Mouse (Mus musculus) c-Kit-negative CD71-positive TER-119-positive erythroid progenitor cells, embryonic 14.5 days (primary cell): ENCODE data around the gene Col25a1.

Source experiments
- DNase-seq: peaks from one replicate; pipeline ENCODE4 v3.0.0-alpha.2; 2013; ENCODE audit warnings: low read depth, low spot score

Col25a1 gene

DNA sequence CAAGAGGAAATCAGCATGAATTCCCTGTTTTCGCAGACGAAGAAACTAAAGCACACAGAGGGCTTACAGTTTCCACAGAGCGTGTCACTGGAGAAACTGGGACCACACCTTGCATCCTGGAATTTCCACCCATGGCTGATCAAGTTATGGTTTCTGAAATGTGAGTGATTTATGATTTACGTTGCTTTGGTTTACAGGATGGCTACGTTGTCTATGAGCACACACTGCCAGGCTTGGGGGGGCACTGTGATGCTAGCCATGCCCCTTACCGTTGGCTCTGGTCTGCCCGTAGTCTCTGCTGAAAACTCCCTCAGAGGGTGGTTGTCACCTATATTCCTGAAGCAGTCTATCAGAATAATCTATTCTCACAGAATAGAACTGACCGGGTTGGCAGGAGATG lies at the start of gene Col25a1:
Gene Col25a1, plus strand, starts transcription at position 301 of the 400 bp plus-strand sequence.
- DNase-seq, result no peak

DNA sequence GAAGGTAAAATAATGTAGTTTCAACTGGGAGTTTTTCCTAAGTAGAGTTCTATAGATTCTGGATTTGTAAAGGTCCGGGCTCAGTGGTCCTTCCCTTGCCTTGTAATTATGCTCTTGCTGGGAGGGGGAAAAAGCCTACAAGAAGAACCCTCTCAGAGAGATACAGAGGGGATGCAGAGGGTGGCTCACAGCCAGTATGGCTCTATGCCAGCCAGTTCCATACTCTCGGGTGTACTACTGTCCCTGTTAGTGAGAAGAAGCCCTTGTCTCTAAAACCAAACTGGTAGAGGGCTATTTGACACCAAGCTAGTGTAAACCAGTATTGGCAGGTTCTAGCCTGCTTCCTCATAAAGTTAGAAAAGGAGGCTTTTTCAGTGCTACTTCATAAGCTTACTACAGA lies 48.0 kb upstream of the Col25a1 start:
- DNase-seq, result no peak

DNA sequence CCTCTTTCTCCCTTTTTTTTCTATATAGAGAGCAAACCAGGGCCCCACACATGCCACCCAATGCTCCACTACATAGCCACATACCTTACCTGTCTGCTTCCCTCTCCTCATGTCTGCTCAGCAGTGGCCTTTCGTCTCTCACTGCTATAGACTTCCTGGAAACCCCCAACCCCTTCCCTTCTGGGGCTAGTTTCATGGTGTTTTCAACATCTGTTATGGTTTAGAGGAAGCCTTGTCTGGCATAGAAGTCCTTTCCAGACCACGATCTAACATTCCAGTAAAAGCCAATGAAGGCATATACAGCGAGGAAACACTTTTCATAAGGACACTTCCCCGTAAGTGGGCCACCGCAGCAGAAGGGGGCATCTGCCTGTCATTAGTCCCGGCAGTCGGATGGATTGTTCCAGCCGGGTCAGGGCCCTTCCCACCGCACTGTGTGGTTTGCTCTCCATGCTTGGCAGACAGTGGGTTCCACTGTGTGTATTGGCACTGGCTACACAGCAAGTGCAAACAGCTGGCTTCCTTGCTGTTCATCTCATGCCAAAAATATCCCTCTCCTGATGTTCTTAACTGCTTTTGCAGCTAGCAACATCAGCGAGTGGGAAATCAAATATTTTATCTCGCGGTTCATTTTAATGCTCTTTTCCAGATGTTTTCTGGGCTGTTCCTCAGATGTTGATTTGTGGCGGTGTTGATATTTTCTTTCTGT lies 44.8 kb upstream of the Col25a1 start:
- DNase-seq, result no peak

DNA sequence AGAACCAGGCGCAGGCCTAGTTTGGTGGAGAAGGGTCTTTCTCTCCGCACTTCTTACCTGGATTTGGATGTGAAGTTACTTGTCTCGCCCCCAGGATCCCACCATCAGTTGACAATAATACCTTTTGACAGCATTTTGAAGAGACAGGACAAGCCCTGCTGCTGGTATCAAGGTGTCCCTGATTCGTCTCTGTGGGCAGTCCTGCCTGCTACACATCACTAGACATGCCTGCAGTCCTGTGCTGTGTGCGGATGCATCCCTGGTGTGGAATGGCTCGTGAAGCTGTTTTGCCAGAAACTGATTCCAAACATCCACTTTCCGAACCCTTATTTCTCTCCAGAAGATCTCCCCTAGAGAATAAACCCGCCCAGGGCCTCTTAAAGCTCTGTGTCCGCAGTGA lies 43.8 kb upstream of the Col25a1 start:
- no peak for DNase-seq

DNA sequence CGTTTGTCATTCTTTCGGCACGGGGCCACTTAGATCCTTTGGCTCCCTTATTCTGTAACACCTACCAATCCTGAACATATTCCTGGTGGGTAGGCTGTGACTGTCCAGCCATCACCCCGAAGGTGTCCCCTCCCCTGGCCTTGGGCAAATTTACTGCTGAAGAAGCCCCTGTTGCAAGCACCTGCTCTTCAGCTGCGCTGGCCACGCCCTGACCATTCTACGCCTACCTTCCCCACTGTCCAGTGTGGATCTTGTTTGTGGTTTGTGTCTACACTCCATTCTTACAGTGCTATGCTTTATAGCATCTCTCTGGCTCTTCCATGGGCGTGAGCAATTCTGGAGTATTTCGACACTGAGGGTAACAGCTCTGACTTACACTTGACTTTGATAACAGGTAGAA lies 42.6 kb upstream of the Col25a1 start:
- no peak for DNase-seq

DNA sequence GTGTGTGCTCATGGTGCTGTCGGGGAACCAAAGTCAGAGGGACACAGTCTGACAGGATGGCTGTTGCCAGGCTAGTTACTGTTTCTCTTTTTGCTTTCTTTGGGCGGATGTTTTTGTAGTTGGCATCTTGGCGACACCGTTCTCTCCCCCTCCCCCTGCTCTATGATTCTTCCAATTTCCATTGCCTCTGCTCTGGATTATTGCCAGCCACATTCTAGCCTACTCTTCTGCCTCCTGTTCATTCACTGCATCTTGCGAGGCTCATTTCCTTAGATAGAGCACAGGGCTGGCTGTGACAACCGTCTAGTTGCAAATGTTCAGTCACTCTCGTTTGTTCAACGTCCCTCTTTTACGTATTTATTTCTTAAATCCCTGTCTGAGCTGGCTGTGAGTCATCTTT lies 40.8 kb upstream of the Col25a1 start:
- DNase-seq, result no peak

DNA sequence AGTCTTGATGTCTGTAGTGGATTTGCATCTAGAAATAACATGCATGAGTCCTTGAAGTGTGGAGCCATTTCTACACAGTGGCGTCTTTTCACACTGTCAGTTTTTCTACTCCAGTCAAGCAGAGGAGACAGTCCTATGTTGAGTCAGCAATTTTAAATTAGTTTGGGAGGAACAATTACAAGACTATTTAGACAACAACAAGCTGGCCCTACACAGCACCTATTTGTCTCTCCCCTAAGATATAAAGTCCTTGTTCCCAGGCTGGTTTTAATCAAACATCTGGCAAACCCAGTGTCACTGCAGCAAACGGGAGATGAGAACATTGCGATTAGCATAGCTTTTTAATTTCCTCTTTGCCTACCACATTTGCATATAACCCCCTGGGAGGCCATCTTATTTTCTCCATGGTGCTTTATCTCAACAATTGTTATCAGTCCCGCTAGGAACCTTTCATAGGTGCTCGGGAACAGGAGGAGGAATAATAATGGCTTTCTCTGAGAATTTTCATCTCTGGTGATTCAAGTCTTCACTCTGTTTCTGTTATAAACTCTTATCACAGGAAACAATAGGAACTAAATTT lies 37.1 kb upstream of the Col25a1 start:
- DNase-seq, result no peak

DNA sequence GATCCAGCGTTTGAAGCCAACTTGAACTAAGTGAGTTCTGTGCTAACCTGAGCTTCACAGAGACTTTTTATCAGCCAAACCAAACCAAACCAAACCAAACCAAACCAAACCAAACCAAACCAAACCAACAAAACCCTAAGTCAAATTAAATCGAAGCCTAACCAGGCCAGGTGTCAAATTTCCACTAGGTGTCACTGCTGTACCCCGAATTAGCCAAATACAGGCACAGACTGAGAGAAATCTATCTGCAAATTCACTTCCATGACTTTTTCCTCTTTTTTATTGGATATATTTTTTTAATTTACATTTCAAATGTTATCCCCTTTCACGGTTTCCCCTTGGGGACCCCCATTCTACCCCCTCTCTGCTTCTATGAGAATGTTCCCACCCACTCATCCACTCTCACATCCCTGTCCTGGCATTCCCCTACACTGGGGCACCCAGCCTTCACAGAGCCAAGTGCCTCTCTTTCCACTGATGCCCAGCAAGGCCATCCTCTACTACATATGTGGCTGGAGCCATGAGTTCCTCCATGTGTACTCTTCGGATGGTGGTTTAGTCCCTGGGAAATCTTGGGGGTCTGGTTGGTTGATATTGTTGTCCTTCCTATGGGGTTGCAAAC lies 36.0 kb upstream of the Col25a1 start:
- DNase-seq, result no peak

DNA sequence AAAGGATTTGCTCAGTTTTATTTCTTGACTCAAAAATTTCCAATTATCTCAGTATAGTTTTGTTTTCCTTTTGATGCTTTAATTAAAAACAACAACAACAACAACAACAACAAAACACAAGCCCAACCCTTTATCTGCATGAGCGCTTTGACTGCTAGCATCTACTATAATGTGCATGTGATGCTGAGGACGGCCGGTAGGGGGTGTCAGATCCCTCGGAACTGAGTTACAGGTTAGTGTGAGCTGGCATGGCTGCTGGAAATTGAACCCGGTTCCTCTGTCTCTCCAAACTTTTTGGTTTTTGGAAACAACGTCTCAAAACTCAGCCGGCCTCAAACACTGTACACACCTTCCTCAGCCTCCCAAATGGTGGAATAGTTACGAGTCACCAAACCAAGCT lies 27.8 kb upstream of the Col25a1 start:
- no peak for DNase-seq

DNA sequence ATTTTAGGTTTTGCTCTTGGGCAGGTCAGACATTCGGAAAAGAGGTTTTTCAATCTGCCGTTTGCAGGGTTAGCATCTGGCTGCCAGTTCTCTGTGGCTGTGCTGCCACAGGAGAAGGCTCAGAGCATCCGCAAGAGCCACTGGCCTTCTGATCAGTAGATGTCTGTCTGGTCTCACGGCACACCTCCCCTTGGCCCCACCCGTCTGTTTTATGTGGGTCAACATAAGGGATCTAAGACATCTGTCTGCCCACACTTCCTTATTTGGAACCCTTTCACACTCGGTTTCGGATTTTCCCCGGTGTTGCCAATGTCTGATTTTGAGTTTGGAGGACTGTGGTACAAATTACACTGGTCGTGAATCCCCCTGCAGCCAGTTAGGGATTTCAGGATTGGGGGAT lies 26.8 kb upstream of the Col25a1 start:
- no peak for DNase-seq

DNA sequence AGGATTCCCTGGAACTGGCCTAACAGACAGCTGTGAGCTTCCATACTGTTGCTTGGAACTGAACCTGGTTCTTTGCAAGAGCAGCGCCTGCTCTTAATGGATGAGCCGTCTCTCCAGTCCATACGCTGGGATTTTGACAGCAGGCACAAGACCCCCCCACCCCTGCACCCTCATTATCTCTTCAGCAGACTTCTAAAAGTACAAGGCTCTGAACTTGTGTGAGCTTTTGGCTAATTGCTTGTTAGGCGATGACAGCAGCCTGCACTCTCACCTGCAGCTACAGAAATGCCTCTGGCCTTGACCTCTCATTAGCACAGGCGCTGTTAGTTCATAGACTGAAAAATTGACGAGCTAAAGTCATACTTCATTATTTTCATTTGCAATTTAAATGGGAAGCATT lies 14.4 kb upstream of the Col25a1 start:
- no peak for DNase-seq

DNA sequence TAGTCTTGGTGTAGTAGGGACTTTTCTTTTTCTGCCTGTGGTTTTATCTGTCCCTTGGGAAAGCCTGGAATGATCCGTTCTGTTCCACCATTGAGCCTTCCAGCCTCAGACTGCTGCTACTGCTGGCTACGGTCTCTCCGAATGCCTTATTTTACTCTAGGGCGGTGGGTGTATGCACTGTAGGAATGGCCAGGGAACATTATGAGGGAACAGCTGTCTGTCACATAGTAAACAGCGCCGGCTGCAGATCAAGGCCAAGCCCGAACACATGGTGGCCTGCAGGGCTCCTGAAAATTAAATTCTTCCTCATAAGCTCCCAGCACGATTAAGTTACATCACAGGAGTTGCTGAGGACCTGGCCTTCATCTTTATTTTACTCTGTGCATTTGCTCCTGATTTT lies 3.5 kb upstream of the Col25a1 start:
- DNase-seq, result no peak

DNA sequence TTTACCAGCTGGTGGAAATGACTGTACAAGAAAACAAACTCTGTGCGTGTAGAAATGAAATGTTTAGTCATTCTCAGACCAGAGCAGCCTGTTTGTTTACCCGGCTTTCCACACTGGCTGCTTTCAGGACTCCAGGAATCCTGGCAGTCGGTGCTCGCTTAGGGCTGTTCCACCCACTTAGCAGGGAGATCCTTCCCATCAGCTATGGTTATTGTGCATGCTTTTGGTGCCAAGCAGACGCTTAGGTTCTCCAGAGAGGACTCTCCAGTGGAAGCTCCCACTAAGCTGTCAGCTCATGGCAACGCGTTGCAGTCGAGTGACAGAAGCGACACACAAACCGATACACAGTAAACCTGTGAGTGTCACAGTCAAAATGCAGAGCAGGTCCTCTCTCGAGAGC lies 2.7 kb upstream of the Col25a1 start:
- DNase-seq, result no peak

DNA sequence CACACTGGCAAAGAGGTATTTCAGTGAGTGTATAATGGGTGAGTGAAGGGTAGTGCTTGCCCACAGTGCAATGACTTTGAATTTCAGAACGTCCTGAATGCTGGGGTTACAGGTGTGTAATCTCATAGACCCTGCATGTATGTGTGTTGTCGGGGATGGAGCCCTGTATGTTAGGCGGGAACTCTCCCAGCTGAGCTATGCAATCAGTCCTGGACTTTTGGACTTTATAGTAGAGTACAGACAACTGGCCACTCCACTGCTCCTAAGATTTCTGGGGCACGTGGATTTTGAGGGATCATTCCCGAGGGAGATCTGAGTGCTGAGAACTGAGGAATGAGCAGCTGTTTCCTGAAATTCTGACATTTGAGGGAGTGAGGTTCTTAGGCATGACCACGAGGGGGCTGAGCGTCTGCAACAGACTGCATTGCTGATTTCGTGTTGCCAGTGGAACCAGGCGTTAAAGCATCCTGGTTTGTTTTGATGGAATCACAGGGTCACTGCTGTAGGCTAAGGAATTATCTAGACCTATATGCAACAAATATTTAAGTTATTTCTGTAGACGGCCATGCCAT lies 1.6 kb upstream of the Col25a1 start:
- DNase-seq, result no peak

DNA sequence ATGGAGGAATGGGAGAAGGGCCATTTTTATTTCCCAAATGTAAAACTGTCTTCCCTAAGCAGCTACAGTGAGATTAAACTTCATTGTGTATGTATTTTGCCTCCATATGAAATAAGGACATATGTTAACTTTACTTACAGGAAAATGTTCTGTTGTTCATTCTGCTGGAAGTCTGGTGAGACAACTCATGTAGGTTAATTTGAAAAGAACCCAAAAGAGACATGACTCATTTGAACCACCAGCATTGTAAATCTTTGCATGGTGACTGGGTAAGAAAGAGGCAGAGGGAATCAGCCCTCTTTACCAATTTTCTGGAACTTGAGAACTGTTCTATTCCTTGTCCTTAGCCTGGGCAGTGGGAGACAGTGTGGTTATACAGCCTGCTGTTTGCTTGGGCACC lies 5.9 kb downstream of the Col25a1 start:
- no peak for DNase-seq

DNA sequence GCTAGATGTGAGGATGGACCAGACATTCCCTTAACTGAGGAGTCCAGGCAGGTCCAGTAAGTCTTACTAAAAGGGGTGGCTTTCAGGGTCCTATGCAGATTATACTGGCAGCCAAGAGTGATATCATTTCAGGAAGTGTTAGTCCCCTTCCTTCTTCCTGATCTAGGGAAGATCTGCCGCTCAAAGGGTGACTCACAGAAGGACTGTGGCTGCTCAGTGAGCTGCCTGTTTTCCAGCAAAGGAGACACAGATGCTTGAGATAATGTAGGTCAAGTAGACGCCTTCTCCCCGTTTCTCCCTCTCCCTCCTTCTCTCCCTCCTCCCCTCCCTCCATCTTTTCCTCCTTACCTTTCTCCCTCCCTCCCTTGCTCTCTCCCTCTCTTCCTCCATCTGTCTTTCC lies 6.3 kb downstream of the Col25a1 start:
- no peak for DNase-seq

DNA sequence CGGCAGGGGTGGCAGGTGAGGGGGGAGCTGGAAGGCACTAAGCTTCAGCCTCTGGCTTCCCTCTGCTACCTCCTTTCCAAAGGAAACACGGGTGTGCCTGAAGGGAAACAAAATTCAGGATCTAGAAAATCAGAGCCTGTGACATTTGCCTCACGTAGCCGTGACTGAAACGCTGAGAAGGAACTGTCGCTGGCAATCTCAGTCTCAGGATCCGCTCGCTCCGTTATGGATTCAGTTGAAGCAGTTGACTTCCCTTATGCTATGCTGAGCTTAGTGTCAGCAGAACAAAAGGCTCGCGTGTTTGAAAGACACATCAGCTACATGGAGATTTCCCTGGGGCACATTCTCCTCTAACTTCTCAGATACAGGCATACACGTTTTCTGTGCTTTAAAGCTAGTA lies 14.6 kb downstream of the Col25a1 start:
- DNase-seq, result no peak

DNA sequence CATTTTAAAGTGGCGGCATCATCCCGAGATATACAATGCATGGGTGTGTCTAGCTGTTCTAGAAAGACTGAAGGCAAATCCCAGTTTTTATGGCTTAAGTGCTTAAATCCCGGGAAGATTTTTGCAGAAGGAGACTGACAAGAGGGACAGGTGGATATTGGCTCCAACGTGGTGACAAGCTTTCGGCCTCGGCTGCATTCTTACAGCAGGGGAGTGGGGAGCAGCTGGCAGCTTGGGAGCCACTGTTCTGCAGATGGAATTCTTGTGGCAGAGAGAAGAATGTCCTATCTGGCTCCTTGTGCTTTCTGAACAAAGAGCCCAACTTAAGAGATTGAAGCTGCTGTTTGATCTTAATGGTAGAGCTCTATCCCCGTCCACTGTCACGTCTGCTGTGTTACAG lies 16.5 kb downstream of the Col25a1 start:
- no peak for DNase-seq

DNA sequence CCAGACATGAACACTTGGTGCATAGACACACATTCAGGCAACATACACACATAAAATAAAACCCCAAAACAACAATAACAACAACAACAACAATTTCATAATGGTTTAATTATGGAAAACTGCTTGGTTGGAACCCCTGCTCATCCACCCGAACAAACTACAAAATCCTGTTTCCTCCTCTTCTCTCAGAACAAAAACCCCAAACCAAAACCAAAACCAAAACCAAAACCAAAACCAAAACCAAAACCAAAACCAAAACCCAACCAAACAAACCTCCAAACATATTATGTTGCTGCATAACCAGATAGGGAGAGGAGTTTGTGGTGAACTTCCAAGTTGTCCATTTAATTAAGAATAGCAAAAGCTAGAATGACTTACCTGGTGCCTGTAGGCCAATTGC lies 17.9 kb downstream of the Col25a1 start:
- no peak for DNase-seq

DNA sequence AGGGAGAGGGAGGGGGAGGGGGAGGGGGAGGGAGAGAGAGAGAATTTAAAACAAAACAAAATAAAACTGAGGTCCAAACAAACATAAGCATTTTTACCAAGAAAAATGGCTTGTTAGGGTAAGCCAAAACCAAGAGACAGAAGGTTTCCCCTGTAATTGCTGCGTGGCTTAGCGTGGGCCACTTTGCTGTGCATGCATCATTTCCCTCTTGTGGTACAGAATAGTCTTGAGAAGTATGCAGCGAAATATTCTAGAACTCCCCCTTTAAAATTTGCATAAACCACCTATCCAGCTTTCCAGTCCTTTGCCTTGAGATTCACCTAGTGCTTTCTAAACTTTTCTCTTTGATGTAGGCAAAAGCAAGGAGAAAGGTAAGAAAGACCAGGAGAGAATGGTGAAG lies 21.8 kb downstream of the Col25a1 start:
- no peak for DNase-seq

DNA sequence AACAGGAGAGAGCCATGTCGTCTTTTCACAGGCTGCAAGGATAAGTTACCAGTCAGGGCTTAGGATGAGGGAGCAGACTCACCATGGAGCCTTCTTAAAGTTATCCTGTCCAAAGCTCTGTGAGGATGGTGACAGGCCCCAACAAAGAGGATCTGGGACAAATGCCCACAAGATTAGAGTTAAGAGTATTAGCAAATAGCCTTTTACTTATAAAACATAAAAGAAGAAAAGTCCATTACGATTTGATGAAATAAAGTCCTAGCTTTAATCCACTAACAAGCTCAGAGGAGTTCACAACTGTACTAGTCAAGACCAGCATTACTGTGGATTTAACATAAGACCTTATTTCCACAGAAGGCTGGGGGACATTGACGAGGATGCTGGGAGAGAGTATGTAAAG lies 26.2 kb downstream of the Col25a1 start:
- DNase-seq, result no peak

DNA sequence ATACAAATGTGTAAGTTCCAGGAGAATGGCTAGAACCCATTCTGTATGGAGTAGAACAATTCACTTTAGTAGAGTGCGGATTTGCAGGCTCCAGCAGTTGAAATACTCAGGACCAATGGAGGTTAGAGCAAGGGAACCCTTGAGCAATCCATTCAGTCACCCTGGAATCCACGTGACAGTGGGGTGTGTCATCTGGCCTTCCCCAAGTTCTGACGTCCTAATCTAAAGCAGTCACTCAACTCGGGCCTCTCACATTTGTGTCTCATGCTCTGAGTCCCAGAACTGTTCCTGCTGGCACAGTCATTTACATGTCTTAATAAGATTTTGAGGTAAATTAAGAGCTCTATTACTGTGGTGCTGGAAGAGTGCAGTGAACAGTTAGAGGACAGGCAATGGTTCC lies 28.6 kb downstream of the Col25a1 start:
- no peak for DNase-seq

DNA sequence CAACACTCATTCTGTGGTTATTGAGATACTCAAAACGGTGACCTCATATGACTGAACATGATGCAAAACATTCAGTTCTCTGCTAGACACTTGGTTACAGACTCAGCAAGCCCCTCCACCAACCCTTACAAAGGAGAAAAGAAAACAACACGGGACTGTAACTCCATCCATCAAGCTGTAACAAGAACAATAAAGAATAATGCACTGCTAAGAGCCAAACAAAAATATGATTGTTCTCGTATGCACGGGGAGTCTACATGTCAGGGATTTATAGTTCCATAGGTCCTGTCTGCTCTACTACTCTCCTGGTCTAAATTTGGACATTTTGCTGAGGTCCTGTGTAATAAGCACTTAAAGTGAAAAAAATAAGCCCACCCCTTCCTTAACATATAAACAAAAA lies 29.6 kb downstream of the Col25a1 start:
- no peak for DNase-seq
